Mouse (Mus musculus) induced T-regulatory cell, adult 2 months (primary cell): ENCODE data around the gene Cops4.

Experiments used
- DNase-seq: peaks from one replicate; pipeline ENCODE4 v3.0.0-alpha.2; 2012; ENCODE audit warnings: low read depth

Cops4 gene

GRCm38 (mm10) chr5:100518049-100519026 lies at the start of gene Cops4:
TSS of gene Cops4 (plus strand) at chr5:100518309.
- peak; percentile 99 for DNase-seq

GRCm38 (mm10) chr5:100476328-100476727 lies 41.8 kb upstream of the Cops4 start:
- DNase-seq = peak; percentile 54

- DNase-seq = no peak
Measured at GRCm38 (mm10) chr5:100477604-100478003, 40.5 kb upstream of the Cops4 start.

GRCm38 (mm10) chr5:100483569-100483968 lies 34.5 kb upstream of the Cops4 start:
- DNase-seq = peak; percentile 49

DNA sequence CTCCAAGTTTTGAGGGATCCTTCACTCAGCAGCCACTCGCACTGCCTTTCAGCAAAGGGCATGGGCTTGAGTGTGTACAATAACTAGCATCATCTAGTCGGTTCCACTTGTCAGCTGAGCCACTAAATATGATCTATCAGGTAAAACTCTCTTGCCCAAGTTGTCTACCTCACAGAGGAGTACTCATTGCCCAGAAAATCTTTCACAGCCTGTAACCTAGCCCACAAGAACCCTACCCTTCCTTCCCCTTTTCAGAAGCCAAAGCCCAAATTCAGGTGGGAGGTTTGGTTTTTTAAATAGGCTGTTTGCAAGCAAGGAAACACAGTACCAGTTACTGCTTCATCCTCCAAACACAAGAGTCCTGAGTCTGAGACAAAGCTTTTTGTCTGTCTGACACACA lies 31.0 kb upstream of the Cops4 start:
- DNase-seq = no peak

- DNase-seq = no peak
Measured at GRCm38 (mm10) chr5:100488231-100488630, 29.9 kb upstream of the Cops4 start.

GRCm38 (mm10) chr5:100489340-100489739 lies 28.8 kb upstream of the Cops4 start:
- DNase-seq = no peak

DNA sequence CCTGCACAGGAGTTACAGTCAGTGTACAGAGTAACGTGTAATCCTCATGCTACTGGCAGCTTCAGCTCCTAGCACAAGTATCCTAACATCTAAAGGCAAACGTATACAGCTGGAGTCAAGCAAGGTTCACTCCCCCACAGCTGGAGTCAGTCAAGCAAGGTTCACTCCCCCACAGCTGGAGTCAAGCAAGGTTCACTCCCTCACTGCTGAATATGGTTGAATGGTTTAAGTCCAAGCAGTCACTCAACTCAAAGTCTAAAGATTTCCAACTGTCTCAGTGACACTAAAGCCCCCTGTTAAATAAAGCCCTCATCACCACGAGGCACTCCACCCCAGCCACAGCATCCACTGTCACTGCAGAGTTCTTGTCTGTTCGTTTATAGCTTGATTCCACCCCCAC lies 26.4 kb upstream of the Cops4 start:
- no peak for DNase-seq

- peak; percentile 94 for DNase-seq
Measured at GRCm38 (mm10) chr5:100498436-100499180, 19.5 kb upstream of the Cops4 start.

DNA sequence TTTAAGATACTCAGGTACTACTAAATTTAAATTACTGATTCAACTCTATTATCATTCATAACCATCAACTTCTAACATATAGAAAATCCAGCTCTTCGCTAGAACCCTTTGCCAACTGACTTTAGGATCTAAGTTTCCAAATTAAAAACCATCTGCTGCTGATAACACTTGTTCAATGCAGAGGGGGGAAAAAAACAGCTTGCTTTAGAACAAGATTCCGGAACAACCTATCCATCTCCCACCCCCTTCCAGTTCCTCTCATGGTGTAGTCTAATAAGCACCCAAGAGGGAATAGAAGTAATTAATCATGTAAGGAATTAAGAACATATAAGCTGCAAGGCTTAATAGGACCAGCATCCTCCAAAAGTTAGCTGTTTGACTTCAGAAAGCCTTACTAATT lies 18.9 kb upstream of the Cops4 start:
- no peak for DNase-seq

GRCm38 (mm10) chr5:100499831-100500304 lies 18.2 kb upstream of the Cops4 start:
- peak; percentile 75 for DNase-seq

- peak; percentile 99 for DNase-seq
Measured at GRCm38 (mm10) chr5:100500458-100500961, 17.6 kb upstream of the Cops4 start, which contains the start of gene Lin54. TSS of gene Lin54 (minus strand) at chr5:100500639.

GRCm38 (mm10) chr5:100501267-100501666 lies 16.8 kb upstream of the Cops4 start:
- peak; percentile 86 for DNase-seq

- peak; percentile 59 for DNase-seq
Measured at GRCm38 (mm10) chr5:100509247-100509646, 8.9 kb upstream of the Cops4 start.

- no peak for DNase-seq
Measured at GRCm38 (mm10) chr5:100512576-100512975, 5.5 kb upstream of the Cops4 start.

DNA sequence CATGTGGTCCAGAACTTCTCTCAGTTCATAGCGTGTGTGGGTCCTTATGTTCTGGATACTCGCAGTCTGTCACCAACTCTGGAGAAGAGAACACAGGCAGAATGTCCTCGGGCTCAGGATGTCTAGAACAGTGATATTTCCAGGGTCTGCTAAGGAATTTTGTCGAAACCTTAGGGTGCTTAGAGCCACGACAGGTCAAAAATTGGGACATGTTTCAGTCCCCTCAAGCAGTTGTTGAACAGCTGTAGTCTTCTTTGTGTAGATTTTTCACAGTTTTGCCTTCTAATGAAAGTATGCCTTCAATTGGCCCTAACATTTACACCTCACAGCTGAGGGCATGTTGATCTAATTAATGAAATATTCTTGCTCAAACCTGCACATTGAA lies 910 bp downstream of the Cops4 start:
- DNase-seq = no peak

DNA sequence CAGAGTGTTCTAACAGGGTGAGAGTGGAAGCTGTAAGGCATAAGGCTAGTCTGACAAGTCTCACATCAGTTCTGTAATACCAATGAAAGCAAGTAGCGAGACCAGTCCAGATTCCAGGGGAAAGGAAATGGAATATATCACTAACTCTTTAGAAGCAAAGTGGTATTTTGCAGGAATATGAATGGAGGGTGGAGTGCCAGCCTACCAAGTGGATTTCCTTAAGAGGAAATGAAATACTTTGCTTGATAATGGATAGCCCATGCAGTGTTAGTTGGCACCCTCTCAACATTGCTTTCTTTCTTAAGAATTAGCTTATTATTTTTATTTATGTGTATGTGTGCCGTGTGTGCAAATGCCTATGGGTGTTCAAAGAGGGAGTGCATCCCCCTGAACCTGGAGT lies 2.1 kb downstream of the Cops4 start:
- DNase-seq = no peak

- DNase-seq = no peak
Measured at GRCm38 (mm10) chr5:100523331-100523730, 5.2 kb downstream of the Cops4 start.

GRCm38 (mm10) chr5:100524921-100525320 lies 6.8 kb downstream of the Cops4 start:
- DNase-seq = no peak

- no peak for DNase-seq
Measured at GRCm38 (mm10) chr5:100525620-100526019, 7.5 kb downstream of the Cops4 start.

DNA sequence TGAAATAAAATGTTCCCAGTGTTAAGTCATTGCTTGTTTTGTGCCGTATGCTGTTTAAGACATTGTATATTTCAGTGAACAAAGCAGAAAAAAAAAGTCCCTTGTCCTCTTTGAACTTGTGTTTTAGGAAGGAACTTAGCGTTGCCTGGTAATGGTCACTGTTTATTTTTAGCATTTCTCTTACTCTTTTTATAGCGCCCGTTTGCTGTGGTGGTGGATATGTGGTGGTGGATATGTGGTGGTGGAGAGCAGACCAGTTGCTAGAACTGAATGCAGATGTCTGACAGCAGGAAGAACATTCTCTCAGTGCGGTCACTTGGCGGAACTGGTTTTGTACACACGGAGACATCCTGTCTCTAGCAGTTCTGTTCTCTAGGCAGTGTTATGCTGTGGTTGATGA lies 8.1 kb downstream of the Cops4 start:
- DNase-seq = peak; percentile 87

DNA sequence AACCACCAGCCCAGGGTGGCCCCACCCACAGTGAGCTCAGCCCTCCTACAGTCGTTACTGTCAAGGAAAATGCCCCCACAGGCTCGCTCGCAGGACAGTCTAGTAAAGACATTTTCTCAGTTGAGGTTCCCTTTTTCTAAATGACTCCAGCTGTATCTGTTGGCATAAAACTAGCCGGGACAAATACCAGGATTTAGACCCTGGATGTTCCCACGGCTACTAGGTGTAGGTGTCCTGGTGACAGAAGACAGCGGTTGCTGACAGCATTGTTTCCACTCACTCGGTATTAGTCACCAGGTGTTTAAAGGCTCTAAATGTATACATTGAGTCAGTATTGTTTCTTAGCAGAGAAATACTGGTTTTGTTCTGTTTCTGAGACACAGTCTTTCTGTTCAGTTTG lies 17.7 kb downstream of the Cops4 start:
- DNase-seq = peak; percentile 62

- DNase-seq = peak; percentile 80
Measured at GRCm38 (mm10) chr5:100536638-100537037, 18.5 kb downstream of the Cops4 start.
